Mouse (Mus musculus): ENCODE measurements around the gene Cldn17.

- TF ChIP-seq CTCF (IDR thresholded peaks at IDR 0.05; ENCODE audit: control insufficient read depth, insufficient read depth, low read length) (no peak), POLR2A (IDR thresholded peaks at IDR 0.05; ENCODE audit: borderline replicate concordance, control insufficient read depth, low read depth, low read length) (no peak)
Observed at GRCm38 (mm10) chr16:88542488-88542887, 35.7 kb upstream of the Cldn17 start.
